In the genomic region with DNA sequence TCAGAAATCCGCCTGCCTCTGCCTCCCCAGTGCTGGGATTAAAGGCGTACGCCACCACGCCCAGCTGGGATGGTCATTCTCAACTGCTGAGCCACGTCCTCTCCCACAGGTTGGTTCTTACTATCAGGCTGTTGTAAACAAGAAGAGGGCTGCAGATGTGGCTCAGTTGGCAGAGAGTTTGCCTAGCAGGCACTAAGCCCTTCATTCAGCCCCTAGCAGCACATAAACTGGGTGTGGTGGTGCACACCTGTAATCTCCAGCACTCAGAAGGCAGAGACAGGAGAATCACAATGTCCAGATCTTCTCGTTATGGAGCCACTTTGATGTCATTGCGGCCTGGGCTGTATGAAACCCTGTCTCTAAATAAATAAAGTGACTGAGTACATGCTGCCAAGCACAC, we compare ENCODE assay signal across 17 mouse cellular contexts. TPM values are rescaled to one million over a fixed set of nuclear protein-coding genes. Genes with fewer than 3 reads are reported as not detected.
DNase-seq lines count a peak whose midpoint lies in the region; ATAC-seq lines count a peak whose summit lies in the region.
"Had no signal": no experiment of that assay in that cellular context is flagged by ENCODE, and none has a peak within 500 bp of the region (broad histone marks: within the 10 kb centered on the region; RNA-seq: fewer than 3 reads in every experiment).

No protein-coding gene starts in this region.

- no peak overlapping the region for H3K4me3 ChIP-seq in liver, embryonic 11.5 days (ENCODE audit: low read depth, low read length)
- H3K4me3 ChIP-seq in liver, embryonic 15.5 days (replicated peaks), result no peak overlapping the region
- no peak overlapping the region for H3K4me3 ChIP-seq in intestine, embryonic 15.5 days (replicated peaks)
- H3K4me3 ChIP-seq: embryonic facial prominence, embryonic 12.5 days; forebrain, embryonic 10.5 days; gastrocnemius, adult 2 months; heart, embryonic 12.5 days; hindbrain, embryonic 15.5 days had no signal

- H3K9me3 ChIP-seq in liver, embryonic 11.5 days (ENCODE audit: control insufficient read depth, low read length), result no peaks in the 10 kb centered on the region
- no peaks in the 10 kb centered on the region for H3K9me3 ChIP-seq in liver, embryonic 15.5 days (replicated peaks)
- no peaks in the 10 kb centered on the region for H3K9me3 ChIP-seq in intestine, embryonic 15.5 days
- H3K9me3 ChIP-seq: embryonic facial prominence, embryonic 12.5 days; forebrain, embryonic 10.5 days; heart, embryonic 12.5 days; hindbrain, embryonic 15.5 days had no signal

- H3K27me3 ChIP-seq in liver, embryonic 11.5 days (replicated peaks; ENCODE audit: control insufficient read depth, insufficient read depth, low read length), result no peaks in the 10 kb centered on the region
- H3K27me3 ChIP-seq in liver, embryonic 15.5 days, result no peaks in the 10 kb centered on the region
- H3K27me3 ChIP-seq in intestine, embryonic 15.5 days (replicated peaks), result no peaks in the 10 kb centered on the region
- H3K27me3 ChIP-seq: embryonic facial prominence, embryonic 12.5 days; heart, embryonic 12.5 days; hindbrain, embryonic 15.5 days had no signal

- peak; percentile 71 for ATAC-seq in erythroblast, adult 5-6 weeks (replicated peaks; ENCODE audit: low FRiP score, poor library complexity, severe bottlenecking)
- peak; percentile 61 for ATAC-seq in liver, embryonic 11.5 days (replicated peaks; ENCODE audit: low FRiP score)
- ATAC-seq in liver, embryonic 15.5 days (ENCODE audit: insufficient read depth), result peak; percentile 42
- no peak for ATAC-seq in intestine, embryonic 15.5 days
- ATAC-seq in monocyte, adult 5-6 weeks (replicated peaks; ENCODE audit: insufficient number of reproducible peaks, low FRiP score, low TSS enrichment, poor library complexity, severe bottlenecking), result no peak
- ATAC-seq: forebrain, embryonic 14.5 days had no signal

- WGBS in liver, embryonic 11.5 days, result 79% methylated on average over 6 of the region's 7 CpGs
- 59% methylated on average over 7 of the region's 7 CpGs for WGBS in liver, embryonic 15.5 days (ENCODE audit: insufficient replicate concordance)
- 87% methylated on average over 7 of the region's 7 CpGs for WGBS in intestine, embryonic 15.5 days

- no peak overlapping the region for H3K9ac ChIP-seq in liver, embryonic 11.5 days (ENCODE audit: low read depth, low read length)
- H3K9ac ChIP-seq in liver, embryonic 15.5 days, result peak overlapping the region; percentile 19; the same call in 1 of the 2 replicates
- no peak overlapping the region for H3K9ac ChIP-seq in intestine, embryonic 15.5 days
- H3K9ac ChIP-seq: embryonic facial prominence, embryonic 12.5 days; heart, embryonic 12.5 days; hindbrain, embryonic 15.5 days had no signal

- DNase-seq in liver, embryonic 11.5 days (ENCODE audit: low spot score), result no peak
- DNase-seq in heart, postnatal 4 days, result no peak
- DNase-seq in embryo, embryonic 11 days, result no peak
- DNase-seq: adrenal gland, postnatal 14 days; cerebellum, adult 18-20 months; cerebellum, adult 9-11 months; gastrocnemius, adult 2 months; gastrocnemius, postnatal 25 days had no signal

- no peak overlapping the region for H3K4me2 ChIP-seq in liver, embryonic 11.5 days
- peak overlapping the region; percentile 50 for H3K4me2 ChIP-seq in liver, embryonic 15.5 days
- H3K4me2 ChIP-seq in intestine, embryonic 15.5 days (replicated peaks), result no peak overlapping the region
- H3K4me2 ChIP-seq: embryonic facial prominence, embryonic 12.5 days; heart, embryonic 12.5 days; hindbrain, embryonic 15.5 days had no signal

- peaks cover 16% of the 10 kb centered on the region for H3K4me1 ChIP-seq in liver, embryonic 11.5 days (replicated peaks; ENCODE audit: control insufficient read depth, insufficient read depth, low read length)
- peaks cover 84% of the 10 kb centered on the region for H3K4me1 ChIP-seq in liver, embryonic 15.5 days (replicated peaks)
- no peaks in the 10 kb centered on the region for H3K4me1 ChIP-seq in intestine, embryonic 15.5 days (replicated peaks)
- H3K4me1 ChIP-seq: embryonic facial prominence, embryonic 12.5 days; forebrain, embryonic 10.5 days; hindbrain, embryonic 15.5 days had no signal

- no peak overlapping the region for H3K27ac ChIP-seq in liver, embryonic 11.5 days (ENCODE audit: low read depth, low read length)
- H3K27ac ChIP-seq in liver, embryonic 15.5 days (replicated peaks), result peak overlapping the region; percentile 88
- no peak overlapping the region for H3K27ac ChIP-seq in intestine, embryonic 15.5 days
- H3K27ac ChIP-seq: embryonic facial prominence, embryonic 12.5 days; forebrain, embryonic 10.5 days; gastrocnemius, adult 2 months; hindbrain, embryonic 15.5 days had no signal

- H3K36me3 ChIP-seq in liver, embryonic 11.5 days (ENCODE audit: control insufficient read depth, insufficient read depth, low read length), result no peaks in the 10 kb centered on the region
- no peaks in the 10 kb centered on the region for H3K36me3 ChIP-seq in liver, embryonic 15.5 days (replicated peaks)
- no peaks in the 10 kb centered on the region for H3K36me3 ChIP-seq in intestine, embryonic 15.5 days
- H3K36me3 ChIP-seq: embryonic facial prominence, embryonic 12.5 days; forebrain, embryonic 10.5 days; heart, embryonic 12.5 days; hindbrain, embryonic 15.5 days had no signal

RNA-seq across cellular contexts. Expression of gene Usp7, which starts 31.1 kb away (rescaled TPM):
- total RNA-seq in erythroblast, adult 5-6 weeks (2015; ENCODE audit: low replicate concordance), result 545 and 592 TPM in 2 replicates
- 1,042 and 1,164 TPM in 2 replicates for total RNA-seq in erythroblast, adult 5-6 weeks (2017; ENCODE audit: low replicate concordance)
- polyA plus RNA-seq in liver, embryonic 11.5 days (2014; fragmentation: Nextera tagmentation; extraction: Ambion mirVana), result 34.6 and 43.3 TPM in 2 replicates
- polyA plus RNA-seq in liver, embryonic 15.5 days (2015; fragmentation: Nextera tagmentation; extraction: Ambion mirVana), result 24.4 and 29.4 TPM in 2 replicates
- polyA plus RNA-seq in intestine, embryonic 15.5 days (2015; fragmentation: Nextera tagmentation; extraction: Ambion mirVana), result 22.6 and 25.5 TPM in 2 replicates
- total RNA-seq in heart, postnatal 4 days (2021), result 10 to 100 TPM; 93.2 to 93.6 TPM
- total RNA-seq in monocyte, adult 5-6 weeks (2017), result 178 to 270 TPM (median 178 TPM) in 3 replicates

Comparison
In these comparisons a context has a peak if more than half of its experiments do, and no peak if none do; other contexts are left out.
1. ATAC-seq: peak in erythroblast, adult 5-6 weeks (single experiment), liver, embryonic 11.5 days (single experiment) and liver, embryonic 15.5 days (single experiment); none in intestine, embryonic 15.5 days (single experiment) and monocyte, adult 5-6 weeks (single experiment).